Mouse (Mus musculus): ENCODE data around the gene Csrp1.

Csrp1 gene

DNA sequence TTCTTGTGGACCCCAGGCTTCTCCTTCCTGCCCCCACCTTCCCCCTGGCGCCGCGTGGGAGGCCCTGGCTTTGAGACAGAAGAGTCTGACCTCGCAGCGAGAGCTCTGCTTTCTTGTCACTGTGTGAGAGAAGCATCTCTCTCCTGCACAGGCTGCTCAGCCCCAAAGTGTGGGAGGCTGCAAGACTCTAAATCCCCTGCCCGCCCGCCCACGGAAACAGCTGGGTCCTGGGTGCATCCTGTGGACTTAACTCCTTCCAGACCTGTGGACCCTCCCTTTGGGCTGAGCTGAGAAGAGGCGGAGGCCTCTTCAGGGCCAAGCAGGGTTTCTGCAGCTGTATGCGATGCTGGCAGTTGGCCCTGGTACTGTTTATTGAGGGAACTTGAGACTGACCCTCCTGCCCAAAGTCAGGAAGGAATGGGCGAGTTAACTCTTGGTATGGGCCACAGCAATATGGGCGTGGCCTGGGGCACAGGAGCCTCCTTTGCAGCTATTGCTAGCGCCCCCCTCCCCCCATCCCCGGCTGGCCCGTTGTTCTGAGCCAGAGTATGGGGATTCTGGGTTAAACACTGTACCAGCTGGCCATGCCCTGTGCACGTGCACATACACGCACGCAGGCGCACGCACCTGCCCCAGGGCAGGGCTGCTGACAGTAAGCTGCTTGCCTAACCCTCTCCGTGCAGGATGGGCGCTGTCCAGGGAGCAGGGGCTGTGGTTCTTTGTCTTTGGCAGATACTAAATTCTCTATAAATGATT lies 59.1 kb downstream of the Csrp1 start, which contains the start of gene Tnni1:
Tnni1 (plus strand) TSS at position 655 of the 756 bp plus-strand sequence.
- no peak for DNase-seq

DNA sequence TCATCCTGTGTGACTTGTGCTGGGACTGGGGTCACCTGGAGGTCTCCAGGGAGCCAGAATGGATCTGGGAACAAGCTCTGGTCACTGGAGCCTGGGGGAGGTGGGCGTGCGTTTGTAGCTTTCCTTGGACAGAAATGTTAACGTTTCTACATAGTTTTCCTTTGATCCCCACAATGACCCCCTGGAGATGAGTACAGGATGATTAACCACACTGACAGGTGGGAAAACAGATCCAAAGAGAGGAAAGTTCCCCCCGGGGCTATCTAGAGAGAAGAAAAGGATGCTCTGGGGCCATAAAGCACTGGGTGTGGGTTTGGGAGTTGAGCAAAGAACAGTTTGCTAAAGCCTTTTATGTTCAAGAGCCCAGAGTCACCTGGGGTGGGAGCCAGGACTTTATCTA lies 60.8 kb downstream of the Csrp1 start:
- DNase-seq, result no peak

DNA sequence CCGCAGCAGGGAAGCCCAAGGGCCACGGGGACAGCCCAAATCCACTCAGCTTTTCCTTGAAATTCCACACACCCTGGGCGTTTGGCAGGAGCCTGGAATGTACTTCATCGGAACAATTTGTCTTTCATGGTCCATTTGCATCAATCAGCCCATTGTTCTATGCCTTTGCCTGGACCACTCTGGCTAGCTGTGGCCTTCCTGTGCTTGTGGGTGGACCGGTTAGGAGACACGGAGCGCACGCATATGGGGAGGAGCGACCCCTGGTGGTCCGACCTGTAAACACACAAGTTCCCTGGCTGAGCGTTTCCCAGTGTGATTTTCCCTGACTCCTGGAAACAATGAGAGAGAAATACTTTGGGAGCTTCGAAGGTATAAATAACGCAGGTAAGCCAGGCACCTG lies 61.4 kb downstream of the Csrp1 start:
- peak; percentile 85 for DNase-seq

DNA sequence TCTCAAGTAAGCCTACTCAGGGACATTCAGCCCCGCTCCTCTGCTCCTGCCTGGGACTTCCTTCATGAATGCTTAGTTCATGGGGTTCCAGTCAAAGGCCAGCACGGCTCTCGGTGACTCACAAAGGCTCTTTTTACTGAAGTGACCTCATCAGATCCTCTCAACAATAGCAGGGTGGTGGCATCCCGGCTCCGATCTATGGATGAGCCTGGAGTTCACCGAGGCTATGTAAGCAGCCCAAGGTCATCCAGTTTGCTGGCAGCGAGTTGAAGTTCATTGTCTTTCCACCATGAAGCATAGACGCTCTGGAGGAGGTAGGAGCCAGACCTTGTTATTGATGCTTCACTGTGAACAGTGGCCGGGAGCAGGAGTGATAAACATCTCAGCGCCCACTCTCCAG lies 63.0 kb downstream of the Csrp1 start:
- no peak for DNase-seq

DNA sequence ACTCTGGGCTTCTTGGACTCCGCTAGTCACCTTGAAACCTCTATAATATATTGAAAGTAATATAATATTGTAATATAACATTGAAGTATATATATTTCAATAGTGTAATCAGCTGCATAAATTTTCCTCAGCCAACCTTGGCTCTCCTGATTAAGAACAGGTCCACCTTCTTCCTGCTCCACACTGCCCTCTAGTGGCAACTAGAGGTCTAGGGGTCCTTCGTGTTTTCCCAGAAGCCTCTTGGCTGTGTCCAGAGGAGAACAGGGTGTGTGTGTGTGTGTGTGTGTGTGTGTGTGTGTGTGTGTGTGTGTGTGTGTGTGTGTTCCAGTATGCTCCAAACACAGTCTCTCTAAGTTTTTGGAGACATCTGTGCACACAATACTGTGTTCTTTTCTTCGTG lies 67.9 kb downstream of the Csrp1 start:
- DNase-seq, result peak; percentile 87

DNA sequence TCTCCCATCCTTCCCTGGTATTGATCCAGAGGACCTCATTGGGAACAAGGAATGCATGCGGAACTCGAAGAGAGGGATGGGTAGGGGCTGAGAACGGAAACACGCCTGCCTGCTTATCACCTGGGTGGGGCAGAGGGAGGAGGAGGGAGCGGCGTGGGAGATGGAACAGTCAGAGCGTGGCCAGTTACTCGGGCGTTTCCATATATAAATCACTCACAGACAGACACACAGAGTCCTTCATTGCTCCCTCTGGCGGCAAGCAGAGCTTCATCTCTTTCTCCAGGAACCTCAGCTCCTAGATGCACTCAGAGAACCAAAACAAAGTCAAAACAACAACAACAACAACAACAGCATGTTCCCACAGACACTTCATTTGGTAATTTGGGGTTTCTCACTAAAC lies 68.8 kb downstream of the Csrp1 start:
- DNase-seq, result peak; percentile 50

DNA sequence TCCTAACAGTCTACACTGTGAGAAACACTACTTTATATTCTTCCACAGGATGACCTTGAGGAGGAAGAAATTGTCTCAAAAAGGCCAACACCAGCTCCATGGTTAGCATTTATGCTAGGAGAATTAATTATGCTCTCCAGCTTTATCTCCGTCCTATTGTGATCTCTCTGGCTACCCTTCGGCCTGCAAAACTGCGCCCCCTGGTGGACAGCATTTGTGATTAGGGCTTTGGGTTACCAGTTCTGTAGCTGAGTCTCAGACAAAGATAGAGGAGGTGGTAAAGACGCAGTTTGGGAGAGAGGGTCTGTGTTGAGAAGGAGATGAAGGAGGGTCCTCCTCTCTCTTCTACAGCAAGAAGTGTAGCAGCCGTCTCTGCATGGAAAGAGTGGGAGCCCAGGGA lies 70.0 kb downstream of the Csrp1 start:
- peak; percentile 87 for DNase-seq

DNA sequence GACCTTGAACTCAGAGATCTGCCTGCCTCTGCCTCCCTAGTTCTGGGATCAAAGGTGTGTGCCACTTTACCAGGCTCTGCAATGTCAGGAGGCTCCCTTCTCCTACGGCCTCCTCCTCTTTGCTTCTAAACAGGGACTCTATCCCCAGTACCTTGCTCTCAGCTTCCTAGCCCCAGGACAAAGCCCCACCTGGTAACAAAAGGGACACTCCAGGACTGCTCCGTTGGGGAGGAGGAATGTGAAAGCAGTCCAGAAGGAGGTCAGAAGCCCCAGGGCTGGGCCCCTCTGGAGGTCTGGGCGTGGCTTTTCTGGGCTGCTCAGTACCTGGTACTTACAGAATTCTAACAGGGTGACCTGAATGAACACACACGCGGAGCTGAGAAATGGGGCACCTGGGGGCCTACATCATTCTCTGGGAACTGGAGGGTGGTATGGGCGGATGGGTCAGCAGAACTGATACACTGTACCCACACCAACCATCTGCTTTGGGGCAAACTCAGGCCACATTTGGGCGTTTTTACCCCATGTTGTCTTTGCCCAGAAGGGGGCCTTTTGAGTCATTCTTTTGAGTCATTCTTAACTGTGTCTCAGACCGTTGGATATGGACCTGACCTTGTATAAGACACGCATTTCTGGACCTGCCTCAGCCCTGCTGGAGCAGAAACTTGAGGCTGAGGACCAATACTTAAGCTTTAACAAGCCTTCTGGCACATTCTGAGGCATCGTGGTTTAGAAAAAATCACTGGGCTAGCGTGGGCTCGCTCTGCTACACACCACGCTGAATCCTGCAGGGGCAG lies 72.5 kb downstream of the Csrp1 start:
- DNase-seq, result no peak

DNA sequence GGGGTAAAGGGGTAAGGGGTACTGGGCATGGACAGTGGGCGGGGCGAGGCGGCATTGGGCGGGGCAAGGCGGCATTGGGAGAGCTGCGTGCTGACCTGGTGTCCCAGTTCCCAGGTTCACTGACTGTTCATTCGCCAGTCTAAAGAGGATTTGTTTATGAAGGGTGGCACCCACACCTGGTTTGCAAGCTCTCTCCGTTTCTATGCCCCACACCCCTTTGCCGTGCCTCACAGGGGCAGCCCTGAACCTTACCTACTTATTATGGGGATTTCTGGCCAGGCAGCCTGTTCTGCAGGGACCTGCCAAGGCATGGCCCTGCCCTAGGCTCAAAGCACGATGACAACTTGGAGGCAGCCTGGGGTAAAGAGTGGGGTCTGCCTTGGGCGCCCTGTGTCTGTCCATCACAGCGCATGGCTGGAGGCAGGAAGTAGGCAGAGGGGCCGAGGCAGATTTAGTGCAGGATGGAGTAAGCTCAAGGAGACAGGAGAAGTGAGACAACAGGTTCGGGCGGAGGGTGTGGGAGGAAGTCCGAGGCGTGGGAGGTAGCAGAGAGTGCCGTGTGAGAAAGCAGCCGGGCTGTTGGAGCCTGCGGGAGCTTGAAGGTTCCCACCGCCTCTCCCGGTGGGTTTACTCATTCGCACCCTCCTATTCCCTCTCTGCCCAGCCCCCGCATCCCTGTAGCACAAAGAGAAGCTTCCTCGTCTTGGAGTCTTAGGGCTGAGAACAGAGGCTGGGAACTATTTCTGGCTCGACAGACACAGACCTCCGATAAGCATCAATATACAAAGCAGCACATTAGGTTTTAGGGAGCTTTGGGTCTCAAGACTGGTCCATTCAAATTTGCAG lies 73.7 kb downstream of the Csrp1 start:
- DNase-seq, result peak; percentile 46

DNA sequence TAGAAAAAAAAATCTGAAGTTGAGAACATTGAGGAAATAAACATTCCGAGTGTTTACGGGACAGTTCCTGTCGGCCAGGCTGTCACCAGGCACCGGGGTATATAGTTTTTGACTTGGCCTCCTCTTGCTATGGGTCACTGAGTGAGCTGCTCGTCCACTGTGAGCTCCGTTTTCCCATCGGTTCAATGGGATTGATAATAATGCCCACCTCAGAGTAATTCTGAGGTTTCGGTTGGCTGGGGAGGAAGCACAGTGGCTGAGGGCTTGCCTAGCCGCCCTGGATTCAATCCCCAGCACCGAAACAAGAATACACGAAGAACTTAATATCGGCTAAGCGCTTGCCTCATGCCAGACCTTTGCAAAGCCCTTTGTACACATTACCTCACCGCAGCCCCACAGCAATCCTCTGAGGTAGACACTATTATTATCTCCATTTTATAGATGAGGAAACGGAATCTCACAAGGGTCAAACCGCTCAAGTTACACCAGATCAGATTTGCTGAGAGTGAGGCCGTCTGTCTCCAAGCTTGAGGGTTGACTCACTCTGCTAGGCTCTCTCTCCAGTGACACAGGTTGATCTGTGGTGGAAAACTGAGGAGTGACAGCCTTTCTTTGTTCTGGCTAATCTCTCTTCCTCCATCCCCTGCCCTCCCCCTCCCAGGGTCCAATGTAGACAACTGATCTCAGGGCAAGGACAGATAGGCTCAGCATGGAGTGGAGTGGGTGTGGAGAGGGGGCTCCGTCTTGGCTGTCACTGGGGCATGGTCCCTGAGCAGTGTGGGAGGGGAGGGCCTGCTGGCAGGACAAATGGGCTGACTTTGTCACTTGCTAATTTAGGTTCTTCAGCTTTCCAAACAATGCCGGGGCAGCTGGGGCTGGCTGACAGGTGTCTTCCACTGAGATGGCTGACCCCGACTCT lies 74.6 kb downstream of the Csrp1 start:
- DNase-seq, result peak; percentile 22

DNA sequence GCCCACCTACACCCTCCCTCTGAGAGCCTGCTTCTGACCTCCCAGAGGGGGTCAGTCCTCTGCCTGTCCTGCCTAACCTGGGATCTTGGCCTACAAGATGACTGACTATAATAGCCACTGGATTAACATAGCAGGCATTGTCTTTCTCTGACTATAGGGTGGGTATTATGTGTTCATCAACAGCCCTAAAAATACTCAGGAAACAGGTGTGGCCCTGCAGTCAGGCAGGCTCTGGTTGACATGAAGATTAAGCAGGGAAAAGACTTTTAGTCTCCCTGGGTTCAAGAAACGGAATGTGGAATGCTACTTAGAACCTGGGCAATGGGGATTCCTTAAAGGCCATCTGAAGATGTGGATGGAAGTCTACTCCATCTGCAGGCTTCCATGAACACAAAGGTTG lies 78.6 kb downstream of the Csrp1 start:
- no peak for DNase-seq

DNA sequence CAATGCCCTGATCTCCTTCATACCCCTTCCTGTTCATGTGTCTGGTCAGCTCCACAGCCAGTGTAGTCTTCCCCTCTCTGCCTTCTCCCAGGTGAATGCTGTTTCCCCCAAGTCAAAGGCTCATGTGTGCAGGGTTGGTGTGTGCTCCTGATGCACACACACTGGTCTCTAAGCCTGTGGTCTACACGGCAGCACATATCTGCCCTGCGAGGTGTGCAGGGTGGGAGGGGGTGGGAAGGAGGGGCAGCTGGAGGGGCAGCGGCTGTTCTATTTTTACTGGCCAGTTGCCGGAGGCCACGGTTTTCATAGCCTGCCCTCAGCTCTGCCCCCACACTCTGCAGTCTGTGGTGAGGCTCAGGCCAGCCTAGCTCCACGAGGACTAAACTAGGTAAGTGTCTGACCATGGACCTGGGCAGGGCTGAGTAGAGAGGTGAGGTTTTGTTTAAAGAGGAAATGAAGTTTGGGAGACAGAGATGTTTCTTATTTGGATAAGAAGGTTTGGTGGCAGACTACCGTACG lies 79.3 kb downstream of the Csrp1 start:
- DNase-seq, result no peak

DNA sequence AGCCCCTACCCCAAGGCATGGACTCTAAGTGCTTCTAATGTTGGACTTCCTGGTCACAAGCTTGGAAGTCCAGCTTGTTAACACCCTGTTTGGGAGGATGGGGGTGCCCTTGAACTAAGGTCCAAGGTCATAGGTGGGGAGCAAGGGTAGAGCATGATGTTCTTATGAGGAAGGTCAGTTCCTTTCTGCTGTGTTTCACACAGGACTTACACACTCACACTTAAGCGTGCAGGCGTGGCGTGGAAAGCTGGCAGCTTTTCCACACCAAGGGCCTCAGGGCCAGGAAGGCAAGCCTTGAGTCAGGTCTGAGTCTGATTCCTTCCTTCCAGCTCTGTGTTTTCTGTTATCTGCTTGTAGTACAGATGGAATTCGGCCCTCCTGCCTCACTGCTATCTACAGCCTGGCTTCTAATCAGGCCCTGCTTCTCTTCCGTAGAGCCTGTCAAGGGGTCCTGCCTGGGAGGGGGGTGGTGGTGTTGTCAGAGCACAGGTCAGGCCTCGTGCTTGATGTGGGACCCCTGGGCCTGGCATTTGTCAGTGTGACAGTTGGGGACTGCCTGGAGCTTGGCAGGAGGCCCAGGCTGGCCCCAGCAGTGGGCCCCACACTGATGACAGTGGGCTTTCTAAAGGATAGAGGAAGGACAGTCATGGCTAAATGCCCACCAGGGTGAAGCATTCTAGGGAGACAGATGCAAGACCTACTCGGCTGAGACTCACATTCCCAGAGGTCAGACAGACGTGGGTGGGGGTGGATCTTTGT lies 80.5 kb downstream of the Csrp1 start:
- DNase-seq, result no peak
